Mouse (Mus musculus) embryonic fibroblast, embryonic 13.5 days (primary cell): ENCODE measurements around the gene Zfp831.

Source experiments
- CTCF ChIP-seq: IDR thresholded peaks from 2 replicates; pipeline ENCODE4 v1.5.1; 2011; ENCODE audit warnings: mild to moderate bottlenecking, control low read depth, low read length, moderate library complexity, borderline replicate concordance; ENCODE audit not compliant: insufficient read depth
- POLR2A ChIP-seq: IDR thresholded peaks from 2 replicates; pipeline ENCODE4 v1.6.1; 2011; ENCODE audit warnings: low read depth, mild to moderate bottlenecking, control low read depth, low read length, moderate library complexity

DNA sequence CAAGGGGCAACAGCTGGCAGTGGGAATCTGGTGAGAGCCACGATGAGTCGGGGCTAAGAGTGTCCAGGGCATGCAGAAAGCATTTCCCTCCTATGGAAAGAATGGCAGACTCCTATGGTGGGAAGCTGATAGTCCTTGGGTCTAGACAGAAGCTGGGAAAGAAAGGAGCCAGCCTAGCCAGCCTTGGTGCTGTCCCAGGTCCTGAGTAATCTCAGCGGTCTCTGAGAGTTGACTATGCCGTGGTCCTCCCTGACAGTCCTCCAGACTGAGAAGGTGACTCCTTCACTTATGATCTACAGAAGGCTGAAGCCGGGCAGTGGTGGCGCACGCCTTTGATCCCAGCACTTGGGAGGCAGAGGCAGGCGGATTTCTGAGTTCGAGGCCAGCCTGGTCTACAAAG lies 48.4 kb upstream of the Zfp831 start:
- TF ChIP-seq CTCF: no peak
- no peak for TF ChIP-seq POLR2A
